Mouse (Mus musculus): ENCODE measurements around the gene Hhat.

- TF ChIP-seq POLR2A (IDR thresholded peaks at IDR 0.05; ENCODE audit: control insufficient read depth, low read depth, low read length) (no peak), CTCF (IDR thresholded peaks at IDR 0.05; ENCODE audit: control insufficient read depth, insufficient read depth, insufficient replicate concordance, low read depth, low read length) (no peak)
Observed at GRCm38 (mm10) chr1:192657417-192657816, 113.6 kb downstream of the Hhat start.

All from testis, adult 2 months (tissue).